Mouse (Mus musculus) adrenal gland, adult 2 months (tissue): ENCODE results near the gene Agbl4. TPM values are rescaled to one million over a fixed set of nuclear protein-coding genes. Genes with fewer than 3 reads are reported as not detected.
A peak's percentile ranks its signal among the peaks of the same experiment; 100 is the strongest.

Experiments used
- DNase-seq: peaks from one replicate; pipeline ENCODE4 v3.0.0; 2021
- long read RNA-seq: library from polyadenylated mRNA; stranded (forward); transcript quantifications from one replicate; pipeline ENCODE4 v2.0.0, GENCODE M21; 2021
- polyA plus RNA-seq: library from polyadenylated mRNA; depleted of rRNA; stranded (reverse); fragments of >200 nt; gene quantifications from 2 replicates; pipeline ENCODE4 v1.2.3, GENCODE M21; 2012; rRNA removed
- total RNA-seq, 2 experiments: library from RNA; stranded (reverse); gene quantifications; 2 replicates each; pipeline ENCODE4 v1.2.3; 2021

Agbl4 gene
- total RNA-seq: under 1 TPM; 0.32 to 0.86 TPM
- polyA plus RNA-seq: 0.04 and 0.19 TPM in 2 replicates
- long read RNA-seq: 0 reads

- DNase-seq: peak; percentile 75
These were observed at the start of gene Agbl4 for GRCm38 (mm10) chr4:110397618-110398045. TSS of gene Agbl4 (plus strand) at chr4:110397661.

- DNase-seq: peak; percentile 0
These were observed 46.6 kb upstream of the Agbl4 start for GRCm38 (mm10) chr4:110350856-110351177.

- peak; percentile 72 for DNase-seq
These were observed 46.1 kb upstream of the Agbl4 start, which contains the start of gene Elavl4 for GRCm38 (mm10) chr4:110351178-110352000. TSS of gene Elavl4 (minus strand) at chr4:110351909.

- DNase-seq: no peak
These were observed 45.5 kb upstream of the Agbl4 start for GRCm38 (mm10) chr4:110352001-110352369.

- no peak for DNase-seq
These were observed 36.9 kb upstream of the Agbl4 start for GRCm38 (mm10) chr4:110360568-110360967.

- no peak for DNase-seq
These were observed 1.2 kb upstream of the Agbl4 start for GRCm38 (mm10) chr4:110396221-110396620.

- no peak for DNase-seq
These were observed 22.8 kb downstream of the Agbl4 start for GRCm38 (mm10) chr4:110420306-110420705.

GRCm38 (mm10) chr4:110427653-110428052 lies 30.2 kb downstream of the Agbl4 start:
- DNase-seq: no peak

GRCm38 (mm10) chr4:110494371-110494770 lies 96.9 kb downstream of the Agbl4 start:
- DNase-seq: peak; percentile 16

- no peak for DNase-seq
These were observed 132.3 kb downstream of the Agbl4 start for GRCm38 (mm10) chr4:110529804-110530203.

GRCm38 (mm10) chr4:110549223-110549622 lies 151.8 kb downstream of the Agbl4 start:
- DNase-seq: no peak

GRCm38 (mm10) chr4:110597726-110598283 lies 200.3 kb downstream of the Agbl4 start:
- no peak for DNase-seq

GRCm38 (mm10) chr4:110641417-110641816 lies 244.0 kb downstream of the Agbl4 start:
- DNase-seq: no peak

GRCm38 (mm10) chr4:110662940-110663339 lies 265.5 kb downstream of the Agbl4 start:
- DNase-seq: no peak

- DNase-seq: no peak
These were observed 276.7 kb downstream of the Agbl4 start for GRCm38 (mm10) chr4:110674121-110674520.

GRCm38 (mm10) chr4:110735141-110735540 lies 337.7 kb downstream of the Agbl4 start:
- no peak for DNase-seq

- no peak for DNase-seq
These were observed 360.5 kb downstream of the Agbl4 start for GRCm38 (mm10) chr4:110757941-110758340.

GRCm38 (mm10) chr4:110788596-110788995 lies 391.1 kb downstream of the Agbl4 start:
- no peak for DNase-seq

- DNase-seq: no peak
These were observed 402.4 kb downstream of the Agbl4 start for GRCm38 (mm10) chr4:110799902-110800301.

GRCm38 (mm10) chr4:110810947-110811346 lies 413.5 kb downstream of the Agbl4 start:
- DNase-seq: no peak

- no peak for DNase-seq
These were observed 435.3 kb downstream of the Agbl4 start for GRCm38 (mm10) chr4:110832776-110833175.

GRCm38 (mm10) chr4:110879719-110880443 lies 482.4 kb downstream of the Agbl4 start:
- no peak for DNase-seq

GRCm38 (mm10) chr4:110916061-110916460 lies 518.6 kb downstream of the Agbl4 start:
- DNase-seq: no peak
